Mouse (Mus musculus) midbrain, embryonic 15.5 days (tissue): ENCODE measurements around the gene Rab3d. TPM values are rescaled to one million over a fixed set of nuclear protein-coding genes. Genes with fewer than 3 reads are reported as not detected.

Experiments
- ATAC-seq: fragments of 200-750 bp; cut with Nextera tagmentation; replicated peaks from 2 replicates; pipeline ENCODE4 v1.8.0; 2017; ENCODE audit warnings: moderate TSS enrichment
- H3K27ac ChIP-seq: fragments of 300-500 bp; sonication (generic); 2 replicates; pipeline ENCODE4 v1.5.1; 2015; ENCODE audit warnings: mild to moderate bottlenecking, inconsistent platforms
- H3K27me3 ChIP-seq: fragments of 300-500 bp; sonication (generic); replicated peaks from 2 replicates; pipeline ENCODE4 v1.6.1; 2015; ENCODE audit warnings: inconsistent platforms
- H3K36me3 ChIP-seq: fragments of 300-500 bp; sonication (generic); replicated peaks from 2 replicates; pipeline ENCODE4 v1.6.1; 2015; ENCODE audit warnings: inconsistent platforms
- H3K4me1 ChIP-seq: fragments of 300-500 bp; sonication (generic); 2 replicates; pipeline ENCODE4 v1.6.1; 2015; ENCODE audit warnings: inconsistent platforms
- H3K4me2 ChIP-seq: fragments of 300-500 bp; sonication (generic); 2 replicates; pipeline ENCODE4 v1.6.1; 2015; ENCODE audit warnings: inconsistent platforms, mild to moderate bottlenecking, moderate library complexity
- H3K4me3 ChIP-seq: fragments of 300-500 bp; sonication (generic); 2 replicates; pipeline ENCODE4 v1.5.1; 2015; ENCODE audit warnings: mild to moderate bottlenecking, inconsistent platforms
- H3K9ac ChIP-seq: fragments of 300-500 bp; sonication (generic); 2 replicates; pipeline ENCODE4 v1.6.1; 2015; ENCODE audit warnings: mild to moderate bottlenecking, inconsistent platforms
- H3K9me3 ChIP-seq: fragments of 300-500 bp; sonication (generic); 2 replicates; pipeline ENCODE4 v1.6.1; 2016; ENCODE audit warnings: inconsistent platforms
- WGBS: fragments of 180-500 bp; shearing (Covaris S2); methylation state at CpG from one replicate; pipeline ENCODE4 v1.1.7; 2015; ENCODE audit warnings: mixed read lengths; 5-methylcytosine and 5-hydroxymethylcytosine counted together
- polyA plus RNA-seq: library from polyadenylated mRNA; unstranded; fragments of >200 nt; fragmentation: Nextera tagmentation; extraction: Ambion mirVana; gene quantifications from 2 replicates; pipeline ENCODE4 v1.2.1, GENCODE M21; 2015

Gene Rab3d
- polyA plus RNA-seq, 1 experiment from 2014 or later, result 15.5 TPM

DNA sequence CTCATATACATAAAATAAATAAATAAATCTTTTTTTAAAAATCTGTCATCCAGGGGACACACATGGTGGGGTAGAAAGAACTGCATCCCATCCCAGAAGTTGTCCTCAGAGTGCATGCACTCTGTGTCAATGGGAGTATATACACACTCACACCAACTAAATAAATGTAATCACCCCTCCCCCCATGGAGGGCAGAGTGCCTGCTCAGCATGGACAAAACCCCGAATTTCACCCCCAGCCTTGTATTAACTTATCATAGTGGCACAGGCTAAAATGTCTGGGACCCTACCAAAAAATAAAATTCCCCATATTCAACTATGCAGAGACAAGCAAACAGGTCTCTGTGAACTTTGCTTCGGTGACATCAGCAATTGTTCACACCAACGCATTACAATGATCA is 36.6 kb upstream of the Rab3d start:
- peaks cover 35% of the 10 kb centered on the region for H3K4me1 ChIP-seq
- H3K4me2 ChIP-seq, result peak overlapping the region; percentile 74; the same call in 1 of the 2 replicates
- peak overlapping the region; percentile 97; the same call in 1 of the 2 replicates for H3K27ac ChIP-seq
- no peaks in the 10 kb centered on the region for H3K36me3 ChIP-seq
- H3K4me3 ChIP-seq, result no peak overlapping the region
- no peak for ATAC-seq
- WGBS, result 73% methylated on average over 3 of the region's 3 CpGs
- H3K27me3 ChIP-seq, result peaks cover 8% of the 10 kb centered on the region
- H3K9me3 ChIP-seq, result no peaks in the 10 kb centered on the region
- no peak overlapping the region for H3K9ac ChIP-seq

DNA sequence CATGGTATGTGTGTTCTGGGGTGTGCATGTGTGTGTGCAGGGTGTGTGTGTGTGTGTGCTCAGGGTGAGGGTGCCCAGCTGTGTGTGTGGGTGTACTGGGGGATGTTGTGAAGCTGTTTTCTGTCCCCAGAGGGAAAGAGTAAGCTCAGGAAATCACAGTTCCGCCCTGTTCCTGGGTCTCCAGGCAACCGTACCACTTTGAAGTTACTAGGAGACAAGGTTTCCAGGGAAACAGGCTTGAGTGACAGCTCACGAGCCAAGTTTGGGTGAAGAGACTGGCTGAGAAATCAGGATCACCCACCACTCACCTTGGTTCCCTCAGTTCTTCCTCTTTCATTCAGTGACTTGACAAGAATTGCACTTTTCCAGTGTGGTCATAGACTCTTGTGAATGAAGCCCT is 35.6 kb upstream of the Rab3d start:
- peak overlapping the region; percentile 24 for H3K4me2 ChIP-seq
- no peak overlapping the region for H3K9ac ChIP-seq
- peak overlapping the region; percentile 76 for H3K27ac ChIP-seq
- no peaks in the 10 kb centered on the region for H3K27me3 ChIP-seq
- no peaks in the 10 kb centered on the region for H3K36me3 ChIP-seq
- 0% methylated on average over 3 of the region's 3 CpGs for WGBS
- peak; percentile 10 for ATAC-seq
- peaks cover 35% of the 10 kb centered on the region for H3K4me1 ChIP-seq
- no peak overlapping the region for H3K4me3 ChIP-seq
- no peaks in the 10 kb centered on the region for H3K9me3 ChIP-seq

DNA sequence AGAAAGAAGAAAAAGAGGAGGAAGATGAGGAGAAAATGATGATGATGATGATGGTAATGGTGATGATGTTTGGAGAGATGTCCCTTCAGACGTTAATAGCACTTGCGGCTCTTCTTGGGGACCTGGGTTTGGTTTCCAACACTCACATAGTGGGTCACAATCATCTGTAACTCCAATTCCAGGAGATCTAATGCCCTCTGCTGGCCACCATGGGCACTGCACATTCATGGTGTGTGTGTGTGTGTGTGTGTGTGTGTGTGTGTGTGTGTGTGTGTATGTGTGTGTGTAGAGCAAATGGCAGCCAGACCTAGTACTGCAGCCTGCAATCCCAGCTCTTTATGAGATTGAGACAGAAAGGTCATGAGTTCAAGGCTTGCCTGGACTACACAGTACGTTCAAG is 34.0 kb upstream of the Rab3d start:
- Histone ChIP-seq H3K9ac (no peak overlapping the region), H3K27ac (no peak overlapping the region), H3K36me3 (no peaks in the 10 kb centered on the region), H3K9me3 (no peaks in the 10 kb centered on the region), H3K4me3 (no peak overlapping the region), H3K27me3 (no peaks in the 10 kb centered on the region), H3K4me2 (no peak overlapping the region), H3K4me1 (peaks cover 35% of the 10 kb centered on the region)
- 81% methylated on average over 3 of the region's 3 CpGs for WGBS
- ATAC-seq, result no peak

DNA sequence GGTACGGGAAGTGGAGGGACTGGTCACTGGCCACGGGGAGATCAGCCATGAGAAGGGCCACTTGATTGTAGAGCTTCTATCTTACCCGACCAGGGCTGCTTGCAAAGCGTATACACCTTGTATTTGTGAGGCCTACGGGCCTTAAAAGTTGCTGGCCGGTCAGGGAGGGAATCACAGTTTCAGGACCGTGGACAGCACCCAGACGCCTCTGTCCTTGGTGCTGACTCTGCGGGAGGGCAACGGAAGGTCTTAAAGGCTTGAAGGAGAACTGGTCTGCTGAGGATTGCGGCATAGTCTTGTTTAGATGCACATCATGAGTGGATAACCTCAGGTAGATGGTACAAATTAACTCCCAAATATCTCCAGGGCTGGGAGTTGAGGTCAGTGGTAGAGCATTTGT is 32.3 kb upstream of the Rab3d start:
- Histone ChIP-seq H3K36me3 (no peaks in the 10 kb centered on the region; the same call in 1 of the 2 replicates), H3K9me3 (no peaks in the 10 kb centered on the region), H3K4me3 (no peak overlapping the region), H3K4me1 (peaks cover 27% of the 10 kb centered on the region), H3K9ac (no peak overlapping the region), H3K27ac (no peak overlapping the region), H3K4me2 (no peak overlapping the region), H3K27me3 (no peaks in the 10 kb centered on the region)
- no peak for ATAC-seq
- WGBS, result 24% methylated on average over 11 of the region's 11 CpGs

DNA sequence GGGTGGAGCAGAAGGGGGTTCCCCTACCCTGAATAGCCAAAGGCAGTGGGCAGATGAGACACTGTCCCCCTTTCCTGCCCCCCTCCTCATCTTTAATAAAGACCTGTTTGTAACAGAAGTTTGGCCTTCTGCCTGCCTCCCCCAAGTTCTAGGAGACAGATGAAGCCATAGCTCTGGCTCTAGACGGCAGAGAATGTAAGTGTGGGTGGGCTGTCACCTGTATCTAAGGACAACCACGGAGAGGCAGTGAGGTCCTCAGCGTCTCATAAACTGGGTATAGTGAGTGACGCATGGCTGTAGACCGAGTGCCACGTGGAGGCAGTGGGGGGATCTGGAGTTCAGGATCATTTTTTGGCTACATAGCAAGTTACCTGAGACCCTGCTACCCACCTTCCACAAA is 30.8 kb upstream of the Rab3d start:
- H3K4me1 ChIP-seq, result peaks cover 12% of the 10 kb centered on the region
- H3K27ac ChIP-seq, result no peak overlapping the region
- no peak overlapping the region for H3K4me2 ChIP-seq
- H3K9me3 ChIP-seq, result no peaks in the 10 kb centered on the region
- no peaks in the 10 kb centered on the region; the same call in 1 of the 2 replicates for H3K36me3 ChIP-seq
- H3K4me3 ChIP-seq, result no peak overlapping the region
- no peaks in the 10 kb centered on the region for H3K27me3 ChIP-seq
- WGBS, result 65% methylated on average over 6 of the region's 6 CpGs
- no peak for ATAC-seq
- no peak overlapping the region for H3K9ac ChIP-seq

DNA sequence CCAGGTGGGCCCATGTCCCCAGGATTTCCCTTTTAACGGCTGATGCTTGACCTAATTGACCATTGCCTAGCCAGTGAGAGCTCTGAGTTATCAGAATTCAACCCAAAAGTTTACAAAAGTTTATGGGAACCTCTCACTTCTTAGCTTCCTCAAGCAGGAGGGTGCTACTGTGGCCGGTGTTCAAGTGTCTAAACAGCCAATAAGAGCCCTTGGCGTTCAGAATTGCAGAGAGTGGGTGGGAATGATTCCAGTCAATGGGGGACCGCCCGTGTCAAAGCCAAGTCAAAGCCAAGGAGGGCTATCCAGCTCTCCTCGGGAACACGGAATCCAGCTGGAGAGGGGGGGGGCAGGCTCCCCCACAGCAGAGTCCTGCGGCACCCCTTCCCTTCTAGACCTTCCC is 30.2 kb upstream of the Rab3d start:
- H3K36me3 ChIP-seq, result no peaks in the 10 kb centered on the region; the same call in 1 of the 2 replicates
- no peak overlapping the region for H3K27ac ChIP-seq
- no peaks in the 10 kb centered on the region for H3K9me3 ChIP-seq
- peaks cover 6% of the 10 kb centered on the region for H3K4me1 ChIP-seq
- H3K4me2 ChIP-seq, result no peak overlapping the region
- no peak for ATAC-seq
- H3K4me3 ChIP-seq, result no peak overlapping the region
- no peak overlapping the region for H3K9ac ChIP-seq
- 59% methylated on average over 8 of the region's 8 CpGs for WGBS
- H3K27me3 ChIP-seq, result no peaks in the 10 kb centered on the region

DNA sequence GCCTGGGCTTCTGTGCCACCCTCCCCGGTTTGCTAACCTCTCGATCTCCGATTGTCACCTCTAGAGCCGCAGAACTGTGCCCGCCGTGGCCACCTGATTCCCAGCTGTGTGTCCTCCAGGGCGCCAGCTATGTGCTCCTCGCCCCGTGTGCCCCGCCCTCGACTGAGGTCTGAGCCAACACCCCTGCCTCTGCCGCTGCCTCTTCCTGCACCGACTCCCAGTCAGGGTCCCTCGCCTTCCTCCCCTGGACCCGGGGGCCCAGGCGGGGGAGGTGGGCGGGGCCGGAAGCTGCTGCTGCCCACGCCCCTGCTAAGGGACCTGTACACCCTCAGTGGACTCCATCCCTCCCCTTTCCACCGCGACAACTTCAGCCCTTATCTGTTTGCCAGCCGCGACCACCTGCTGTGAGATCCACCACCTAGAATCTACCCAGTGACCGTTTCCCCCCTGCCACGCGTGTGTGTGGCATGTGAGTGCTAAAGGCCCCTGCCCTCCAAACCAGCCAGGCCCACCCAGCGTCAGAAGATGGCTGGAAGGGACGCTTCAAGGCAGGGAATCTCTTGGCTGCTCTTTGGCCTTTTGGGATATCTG is 29.6 kb upstream of the Rab3d start:
- H3K4me3 ChIP-seq, result no peak overlapping the region
- no peaks in the 10 kb centered on the region for H3K27me3 ChIP-seq
- WGBS, result 8% methylated on average over 28 of the region's 28 CpGs
- no peak overlapping the region for H3K27ac ChIP-seq
- ATAC-seq, result no peak
- no peaks in the 10 kb centered on the region; the same call in 1 of the 2 replicates for H3K36me3 ChIP-seq
- no peak overlapping the region for H3K9ac ChIP-seq
- peaks cover under 1% of the 10 kb centered on the region for H3K4me1 ChIP-seq
- H3K9me3 ChIP-seq, result no peaks in the 10 kb centered on the region
- H3K4me2 ChIP-seq, result no peak overlapping the region

DNA sequence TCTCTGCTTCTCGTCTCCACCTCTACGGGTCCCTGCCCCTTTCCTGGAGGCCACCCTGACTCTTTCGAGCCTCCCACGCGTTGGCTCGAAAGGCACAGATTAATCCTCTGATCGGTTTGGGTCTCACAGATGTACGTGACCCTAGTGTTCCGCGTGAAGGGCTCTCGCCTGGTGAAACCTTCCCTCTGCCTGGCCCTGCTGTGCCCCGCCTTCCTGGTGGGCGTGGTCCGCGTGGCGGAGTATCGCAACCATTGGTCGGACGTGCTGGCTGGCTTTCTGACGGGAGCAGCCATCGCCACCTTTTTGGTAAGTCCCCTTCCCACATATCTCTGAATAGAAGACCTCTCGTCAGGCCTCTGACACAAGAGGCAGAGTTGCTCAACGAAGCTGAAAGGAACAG is 26.3 kb upstream of the Rab3d start:
- no peak for ATAC-seq
- 28% methylated on average over 23 of the region's 23 CpGs for whole genome bisulfite sequencing
- peaks cover 10% of the 10 kb centered on the region; the same call in 1 of the 2 replicates for H3K36me3 ChIP-seq

DNA sequence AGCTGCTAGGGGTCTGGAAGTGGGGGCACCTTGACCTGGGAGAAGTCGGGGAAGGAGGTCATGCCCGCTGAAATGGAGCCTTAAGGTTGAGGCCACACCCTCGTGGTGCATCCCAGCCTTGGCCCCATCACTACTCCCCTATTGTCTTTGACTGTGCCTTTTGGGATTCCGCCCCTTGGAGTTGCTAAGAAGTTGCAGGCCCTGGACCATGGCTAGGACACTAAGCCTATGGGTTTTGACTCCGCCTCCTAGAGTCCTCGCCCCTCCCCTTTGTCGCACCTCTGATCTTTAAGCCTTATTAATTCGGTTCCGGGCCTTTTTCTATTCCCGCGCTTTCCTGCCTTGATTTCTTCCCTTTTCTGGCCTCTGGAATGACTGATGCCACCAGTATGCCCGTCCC is 25.6 kb upstream of the Rab3d start:
- Histone ChIP-seq H3K4me1 (peaks cover 8% of the 10 kb centered on the region), H3K4me3 (no peak overlapping the region), H3K27ac (no peak overlapping the region), H3K36me3 (peaks cover 10% of the 10 kb centered on the region; the same call in 1 of the 2 replicates), H3K9ac (no peak overlapping the region), H3K4me2 (no peak overlapping the region), H3K9me3 (no peaks in the 10 kb centered on the region), H3K27me3 (no peaks in the 10 kb centered on the region)
- WGBS, result 50% methylated on average over 12 of the region's 12 CpGs
- ATAC-seq, result 0 out of 2 replicates have a peak, but pooled peaks have one; percentile 24

More for the DNA sequence above, 26.3 kb upstream of the Rab3d start:
- Histone ChIP-seq H3K4me1 (peaks cover 2% of the 10 kb centered on the region), H3K27me3 (no peaks in the 10 kb centered on the region), H3K9ac (no peak overlapping the region), H3K4me2 (no peak overlapping the region), H3K9me3 (no peaks in the 10 kb centered on the region), H3K27ac (no peak overlapping the region), H3K4me3 (no peak overlapping the region)

DNA sequence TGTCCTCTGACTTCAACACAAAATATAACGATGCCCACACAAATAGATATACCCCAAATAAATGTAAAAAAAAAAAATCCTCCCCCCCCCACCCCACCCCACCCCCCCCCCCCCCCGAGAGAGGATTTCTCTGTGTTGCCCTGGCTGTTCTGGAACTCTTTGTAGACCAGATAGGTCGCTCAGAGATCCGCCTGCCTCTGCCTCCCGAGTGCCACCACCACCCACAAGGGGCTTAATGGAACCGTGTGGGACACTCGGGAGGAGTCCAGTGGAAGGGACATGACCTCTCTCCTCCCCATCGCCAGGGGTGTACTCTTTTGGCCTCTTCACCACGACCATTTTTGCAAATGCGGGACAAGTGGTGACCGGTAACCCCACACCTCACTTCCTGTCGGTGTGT is 25.1 kb upstream of the Rab3d start:
- peaks cover 14% of the 10 kb centered on the region for H3K4me1 ChIP-seq
- H3K9me3 ChIP-seq, result no peaks in the 10 kb centered on the region
- peaks cover 10% of the 10 kb centered on the region; the same call in 1 of the 2 replicates for H3K36me3 ChIP-seq
- H3K4me2 ChIP-seq, result no peak overlapping the region
- WGBS, result 76% methylated on average over 12 of the region's 12 CpGs
- no peaks in the 10 kb centered on the region for H3K27me3 ChIP-seq
- H3K9ac ChIP-seq, result no peak overlapping the region
- H3K27ac ChIP-seq, result no peak overlapping the region
- ATAC-seq, result no peak
- no peak overlapping the region for H3K4me3 ChIP-seq

DNA sequence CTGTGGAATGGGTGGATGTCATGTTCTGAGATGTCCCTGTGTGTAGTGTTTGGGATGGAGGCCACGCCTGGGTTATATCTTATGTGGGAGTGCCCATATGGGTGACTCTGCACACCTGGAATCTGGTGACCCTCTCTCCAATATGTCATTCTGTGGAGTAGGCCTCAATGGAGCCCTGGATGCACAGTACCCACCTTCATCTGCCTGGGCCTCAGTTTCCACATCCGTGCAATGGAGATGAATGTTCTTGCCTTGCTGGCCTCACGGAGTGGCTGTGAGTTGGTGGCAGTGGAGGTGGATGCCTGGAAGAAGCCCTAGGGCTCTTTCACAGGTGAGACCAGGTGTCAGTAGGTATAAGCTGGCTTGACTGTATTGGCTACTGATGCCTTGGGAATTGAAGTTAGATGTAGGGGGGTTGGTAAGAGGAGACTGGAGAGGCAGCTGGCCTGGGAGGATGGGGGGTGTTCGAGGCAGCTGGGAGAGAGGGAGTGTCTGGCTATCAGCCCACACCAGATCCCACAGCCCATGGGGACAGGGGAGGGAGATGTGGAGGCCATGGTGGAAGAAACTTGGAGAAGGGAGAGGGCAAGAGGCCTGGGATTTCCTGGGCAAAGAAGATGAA is 20.4 kb upstream of the Rab3d start:
- peak; percentile 1; the same call in 1 of the 2 replicates for ATAC-seq
- Histone ChIP-seq H3K9ac (peak overlapping the region; percentile 81; the same call in 1 of the 2 replicates), H3K4me3 (peak overlapping the region; percentile 93), H3K9me3 (no peaks in the 10 kb centered on the region), H3K4me2 (peak overlapping the region; percentile 65), H3K27me3 (no peaks in the 10 kb centered on the region), H3K36me3 (peaks cover 10% of the 10 kb centered on the region; the same call in 1 of the 2 replicates), H3K4me1 (peaks cover 26% of the 10 kb centered on the region), H3K27ac (peak overlapping the region; percentile 89; the same call in 1 of the 2 replicates)
- WGBS, result 80% methylated on average over 4 of the region's 4 CpGs

DNA sequence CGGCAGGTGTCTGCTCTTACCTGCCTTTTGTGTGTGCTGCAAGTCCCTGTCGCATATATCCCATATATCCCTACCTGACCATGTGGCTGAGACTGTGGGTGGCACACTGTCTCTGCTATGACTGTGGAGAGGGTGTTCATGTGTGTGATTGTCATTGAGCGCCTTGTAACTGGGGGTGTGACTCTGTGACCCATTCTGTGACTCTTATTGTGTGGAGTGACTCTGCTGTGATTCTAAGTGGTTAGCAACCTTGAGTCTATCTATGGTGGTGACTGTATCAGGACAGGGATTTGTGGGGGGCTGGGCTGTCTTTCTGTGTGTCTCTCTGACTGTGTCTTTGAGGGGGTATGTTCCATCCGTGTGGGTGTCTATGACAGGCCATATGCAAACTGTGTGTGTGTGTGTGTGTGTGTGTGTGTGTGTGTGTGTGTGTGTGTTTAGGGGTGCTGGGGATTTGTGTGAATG is 19.8 kb upstream of the Rab3d start:
- Histone ChIP-seq H3K27me3 (no peaks in the 10 kb centered on the region), H3K4me3 (peak overlapping the region; percentile 93), H3K9ac (peak overlapping the region; percentile 81), H3K9me3 (no peaks in the 10 kb centered on the region), H3K4me2 (peak overlapping the region; percentile 65), H3K36me3 (peaks cover 10% of the 10 kb centered on the region; the same call in 1 of the 2 replicates), H3K4me1 (peaks cover 26% of the 10 kb centered on the region), H3K27ac (peak overlapping the region; percentile 89; the same call in 1 of the 2 replicates)
- WGBS, result 55% methylated on average over 4 of the region's 4 CpGs
- peak; percentile 33 for ATAC-seq
